Mouse (Mus musculus) mature B cell (primary cell): ENCODE measurements around the gene Isg20l2.

ENCODE experiments used
- in situ Hi-C: fragments of 300-500 bp; cut with MboI; formaldehyde crosslinking; loops from 2 replicates; pipeline ENCODE4 v1.14.3; 2019

Gene Isg20l2

GRCm38 (mm10) chr3:87980085-87980484, 50.0 kb downstream of the Isg20l2 start:
- in situ Hi-C loops = no loop called here

- in situ Hi-C loops = no loop called here
Measured at GRCm38 (mm10) chr3:87980728-87981127, 50.6 kb downstream of the Isg20l2 start.

DNA sequence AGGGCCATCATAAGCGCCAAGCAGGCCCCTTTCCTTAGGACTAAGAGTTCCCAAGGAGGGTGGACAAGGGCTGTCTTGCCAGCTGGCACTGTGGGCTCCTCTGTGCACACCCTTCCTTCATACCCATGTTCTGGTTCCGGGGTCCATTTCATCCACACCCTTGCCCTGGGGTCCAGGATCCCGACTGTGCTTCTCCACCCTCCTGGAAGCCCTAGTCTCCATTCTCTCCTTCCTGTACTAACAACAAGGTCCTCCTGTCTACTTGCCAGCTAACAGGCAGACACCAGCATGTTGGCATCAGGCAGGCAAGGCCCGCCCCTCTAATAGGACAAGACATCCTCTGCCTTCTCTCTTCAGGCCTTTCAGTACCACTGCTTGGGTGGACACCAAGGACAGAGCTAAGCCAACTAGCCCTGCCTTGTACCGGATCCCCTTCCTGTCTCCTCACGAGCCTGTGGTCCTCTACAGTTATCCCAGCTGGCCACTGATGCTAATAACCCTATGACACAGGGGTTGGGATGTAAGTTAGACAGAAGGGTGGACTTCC, 51.2 kb downstream of the Isg20l2 start:
- in situ Hi-C loops = no loop called here

DNA sequence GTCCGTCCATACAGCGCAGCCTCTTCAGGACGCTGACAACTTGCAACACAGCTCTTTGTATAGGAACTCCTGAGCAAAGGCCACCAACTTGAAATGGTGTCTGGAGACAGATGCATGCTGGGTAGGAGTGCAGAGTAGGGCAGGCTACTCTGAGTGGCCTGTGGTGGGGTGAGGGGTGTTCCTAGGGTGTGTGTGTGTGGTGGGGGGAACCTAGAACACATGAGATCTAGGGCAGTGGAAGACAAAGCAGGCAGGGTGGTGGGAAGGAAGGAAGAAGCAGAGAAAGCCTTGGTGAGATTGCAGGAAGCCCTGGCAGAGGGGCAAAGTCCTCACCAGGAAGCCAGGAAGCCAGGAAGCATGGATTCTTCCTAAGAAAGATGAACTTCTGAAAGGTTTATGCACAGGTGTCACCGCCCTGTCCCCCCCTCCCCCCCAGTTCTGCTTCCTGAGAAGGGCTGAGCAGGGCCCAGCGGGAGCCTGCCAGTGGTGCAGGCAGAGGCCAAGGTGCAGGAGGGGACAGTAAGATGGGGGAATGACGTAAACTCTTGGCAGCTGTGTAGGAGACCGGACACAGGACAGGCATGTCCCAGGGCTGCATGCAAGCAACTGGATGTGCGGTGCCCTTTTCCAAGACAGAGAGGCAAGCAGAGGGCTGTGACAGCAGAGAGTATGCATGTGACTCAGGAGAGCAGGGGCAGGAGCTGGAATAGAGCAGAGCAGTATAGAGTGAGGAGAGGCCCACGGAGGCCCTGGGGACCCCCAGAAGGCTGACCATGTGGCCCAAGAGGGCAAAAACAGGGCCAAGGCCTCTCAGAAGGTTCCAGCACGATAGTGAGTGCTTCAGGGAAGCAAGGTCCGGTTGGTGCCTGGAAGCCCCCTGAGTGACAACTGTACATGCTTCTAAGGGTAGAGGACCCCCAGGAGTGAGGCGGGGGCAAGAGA, 52.1 kb downstream of the Isg20l2 start:
- in situ Hi-C loops = no loop called here

DNA sequence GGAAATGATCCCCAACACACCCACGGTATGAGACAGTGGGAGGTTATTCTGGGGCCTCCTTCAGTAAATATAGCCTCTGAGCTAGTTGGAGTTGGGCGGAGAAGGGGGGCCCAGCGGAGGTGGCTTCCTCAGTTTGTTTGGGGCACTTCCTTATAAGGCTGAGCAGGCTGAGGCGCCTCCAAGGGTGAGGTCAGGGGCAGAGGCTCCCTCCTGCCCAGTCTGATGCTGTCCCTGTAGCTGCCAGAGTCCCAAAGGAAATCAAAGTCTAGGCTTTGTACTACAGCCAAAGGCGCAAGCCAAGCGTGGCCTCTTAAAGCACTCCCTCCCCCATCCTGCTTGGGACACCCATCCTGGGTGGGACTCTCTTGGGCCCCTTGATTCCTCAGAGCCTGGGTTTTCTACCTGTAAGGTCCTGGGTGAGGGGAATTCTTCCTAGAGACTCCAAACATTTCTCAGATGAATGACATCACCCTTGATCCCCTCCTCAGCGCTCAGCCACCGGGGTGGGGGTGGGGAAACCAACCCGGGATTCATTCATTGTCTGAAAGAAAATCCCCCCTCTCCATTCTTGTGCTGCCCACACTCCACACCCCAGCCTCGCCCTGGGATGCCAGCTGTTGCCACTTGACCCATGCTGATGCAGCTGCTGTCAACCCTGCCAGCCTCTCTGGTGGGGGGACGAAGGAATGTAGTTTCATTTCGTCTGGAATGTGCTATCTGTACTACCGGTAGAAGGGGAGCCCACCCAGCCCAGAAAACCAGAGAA, 52.9 kb downstream of the Isg20l2 start:
- in situ Hi-C loops = no loop called here

GRCm38 (mm10) chr3:87983627-87984026, 53.5 kb downstream of the Isg20l2 start:
- in situ Hi-C loops = no loop called here

- in situ Hi-C loops = no loop called here
Measured at GRCm38 (mm10) chr3:87984094-87984493, 54.0 kb downstream of the Isg20l2 start.

- in situ Hi-C loops = no loop called here
Measured at GRCm38 (mm10) chr3:87985505-87986320, 55.6 kb downstream of the Isg20l2 start.

DNA sequence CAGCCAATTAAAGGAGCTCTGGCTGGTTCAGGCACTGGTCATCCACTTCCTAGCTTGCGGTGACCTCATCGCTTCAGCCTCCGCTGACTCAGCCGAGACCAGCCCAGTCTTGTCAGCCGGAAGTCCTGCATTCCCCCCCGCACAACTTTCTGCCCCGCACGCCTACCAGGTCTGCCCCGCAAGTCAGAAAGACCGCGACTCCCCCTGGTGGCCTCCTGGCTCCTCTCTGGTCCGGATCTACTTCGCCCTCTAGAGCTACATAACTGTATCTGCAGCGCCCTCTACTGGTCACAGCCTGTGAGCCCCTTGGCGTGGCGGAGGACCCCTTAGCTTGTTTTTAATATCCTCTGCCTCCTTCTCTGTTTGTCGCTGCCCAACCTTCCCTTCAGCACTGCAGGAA, 56.8 kb downstream of the Isg20l2 start:
- in situ Hi-C loops = no loop called here

GRCm38 (mm10) chr3:87987633-87988032, 57.5 kb downstream of the Isg20l2 start:
- in situ Hi-C loops = no loop called here

DNA sequence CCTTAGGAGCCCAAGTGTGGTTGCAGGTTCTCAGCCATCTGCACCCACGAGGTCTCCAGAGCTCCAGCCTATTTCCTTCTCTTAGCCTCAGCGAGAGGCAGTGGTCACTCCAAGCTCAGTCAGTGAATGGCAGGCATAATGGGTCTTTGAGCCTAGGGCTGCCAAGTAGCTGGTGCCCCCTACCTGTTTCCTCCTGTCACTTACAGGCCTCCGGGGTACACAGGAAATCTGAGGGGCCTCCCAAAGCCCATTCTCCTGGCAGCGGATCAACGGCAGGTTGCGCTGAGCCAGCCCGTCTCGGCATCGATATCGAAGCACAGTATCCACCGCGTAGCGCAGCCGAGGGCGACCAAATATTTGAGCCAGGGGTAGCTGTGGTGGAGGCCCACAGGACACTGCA, 58.0 kb downstream of the Isg20l2 start:
- in situ Hi-C loops = no loop called here

DNA sequence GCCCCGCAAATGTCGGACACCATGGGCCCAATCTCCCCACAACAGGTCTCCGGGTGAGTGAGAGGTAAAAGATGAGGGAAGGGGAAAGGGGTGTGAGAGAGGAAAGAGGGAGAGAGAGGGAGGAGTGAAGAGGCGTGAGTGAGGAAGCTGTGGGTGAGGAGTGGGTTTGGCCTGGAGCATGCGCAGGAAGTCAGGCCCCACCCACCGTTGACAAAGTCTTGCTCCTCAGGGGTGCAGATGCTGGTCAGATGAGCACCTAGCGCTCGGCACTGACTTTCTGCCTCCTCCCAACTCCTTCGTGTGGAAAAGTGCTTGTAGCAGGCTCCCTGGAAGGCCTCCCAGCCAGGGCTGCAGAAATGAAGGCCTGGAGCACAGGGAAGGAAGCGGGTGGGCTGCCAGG, 59.8 kb downstream of the Isg20l2 start:
- in situ Hi-C loops = no loop called here
